Mouse (Mus musculus): ENCODE results near the gene Hebp1. TPM values are rescaled to one million over a fixed set of nuclear protein-coding genes. Genes with fewer than 3 reads are reported as not detected.

Hebp1 gene
- total and polyA plus RNA-seq, 2 experiments from 2014 or later = 10.9 to 35.5 TPM

DNA sequence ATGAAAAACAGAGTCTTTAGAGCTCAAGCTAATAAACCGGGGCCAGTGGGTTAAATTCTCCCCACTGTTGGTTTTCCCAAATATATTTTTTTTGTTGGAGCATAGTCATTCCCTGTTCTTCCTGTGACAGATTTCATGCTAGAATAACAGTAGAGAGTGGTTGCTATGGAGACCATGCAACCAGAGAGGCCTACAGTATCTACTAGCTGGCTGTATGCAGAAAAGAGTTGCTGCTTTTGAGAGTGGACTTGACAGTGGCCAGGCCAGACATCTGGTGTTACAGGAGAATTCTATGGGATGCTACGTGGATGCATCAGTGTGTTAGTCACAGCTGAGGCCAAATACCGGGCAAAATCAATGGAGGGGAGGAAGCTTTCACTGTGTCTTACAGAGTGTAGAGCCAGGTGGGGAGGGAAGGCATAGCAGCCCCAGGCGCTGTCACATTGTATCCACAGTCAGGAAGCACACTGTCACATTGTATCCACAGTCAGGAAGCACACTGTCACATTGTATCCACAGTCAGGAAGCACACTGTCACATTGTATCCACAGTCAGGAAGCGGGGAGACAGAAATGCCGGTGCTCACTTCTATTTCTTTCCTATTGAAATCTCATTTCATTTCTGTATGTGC is 26.1 kb upstream of the Hebp1 start:
- Histone ChIP-seq H3K27me3 (ENCODE audit: control insufficient read depth, insufficient read depth, low read length) (no peaks in the 10 kb centered on the region), H3K36me3 (replicated peaks; ENCODE audit: control insufficient read depth, insufficient read depth, low read length) (peaks cover 11% of the 10 kb centered on the region), H3K4me3 (ENCODE audit: low read depth, low read length) (no peak overlapping the region), H3K27ac (ENCODE audit: low read depth) (0 out of 2 replicates have a peak overlapping the region, but pooled peaks have one; percentile 7), H3K9ac (replicated peaks; ENCODE audit: low read depth, low read length) (no peak overlapping the region), H3K4me1 (ENCODE audit: control insufficient read depth, insufficient read depth) (no peaks in the 10 kb centered on the region), H3K4me2 (ENCODE audit: low read depth, low read length) (no peak overlapping the region), H3K9me3 (replicated peaks; ENCODE audit: control insufficient read depth, low read length) (no peaks in the 10 kb centered on the region)
- ATAC-seq (ENCODE audit: insufficient read depth, low read depth) (peak; percentile 32; the same call in 1 of the 2 replicates), DNase-seq (ENCODE audit: low spot score) (peak; percentile 31)
- WGBS = 59% methylated on average over 6 of the region's 6 CpGs
- TF ChIP-seq CTCF (IDR thresholded peaks at IDR 0.05; ENCODE audit: low read depth) (no peak), EP300 (IDR thresholded peaks at IDR 0.05; ENCODE audit: low read depth) (no peak)

DNA sequence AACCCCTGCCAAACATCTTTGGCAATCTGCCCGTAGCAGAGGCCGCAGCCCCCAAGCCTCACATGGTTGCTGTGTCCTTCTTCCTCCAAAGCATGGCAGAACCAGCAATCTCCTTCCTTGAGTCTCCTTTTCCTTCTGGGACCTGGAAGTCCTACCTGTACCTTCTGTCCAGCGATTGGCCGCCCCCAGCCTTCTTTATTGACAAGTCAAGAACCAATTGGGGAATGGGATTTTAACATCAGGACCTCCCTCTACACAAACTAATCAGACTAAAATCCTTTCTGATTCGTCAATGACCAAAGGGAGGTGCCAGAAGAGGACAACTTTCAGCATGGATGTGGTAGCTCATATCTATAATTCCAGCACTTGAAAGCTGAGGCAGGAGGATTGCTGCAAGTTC is 22.1 kb upstream of the Hebp1 start:
- DNase-seq (ENCODE audit: low spot score) = no peak
- H3K36me3 ChIP-seq (replicated peaks; ENCODE audit: control insufficient read depth, insufficient read depth, low read length) = no peaks in the 10 kb centered on the region
- no peak overlapping the region for H3K4me2 ChIP-seq (ENCODE audit: low read depth, low read length)
- H3K4me1 ChIP-seq (ENCODE audit: control insufficient read depth, insufficient read depth) = no peaks in the 10 kb centered on the region
- ATAC-seq (ENCODE audit: insufficient read depth, low read depth) = no peak
- no peak overlapping the region for H3K27ac ChIP-seq (ENCODE audit: low read depth)
- H3K4me3 ChIP-seq (ENCODE audit: low read depth, low read length) = no peak overlapping the region
- no peak for TF ChIP-seq CTCF (IDR thresholded peaks at IDR 0.05; ENCODE audit: low read depth)
- no peak for TF ChIP-seq EP300 (IDR thresholded peaks at IDR 0.05; ENCODE audit: low read depth)
- H3K9me3 ChIP-seq (replicated peaks; ENCODE audit: control insufficient read depth, low read length) = no peaks in the 10 kb centered on the region
- no peak overlapping the region for H3K9ac ChIP-seq (replicated peaks; ENCODE audit: low read depth, low read length)
- WGBS = 75% methylated on average over 5 of the region's 5 CpGs
- H3K27me3 ChIP-seq (ENCODE audit: control insufficient read depth, insufficient read depth, low read length) = no peaks in the 10 kb centered on the region

DNA sequence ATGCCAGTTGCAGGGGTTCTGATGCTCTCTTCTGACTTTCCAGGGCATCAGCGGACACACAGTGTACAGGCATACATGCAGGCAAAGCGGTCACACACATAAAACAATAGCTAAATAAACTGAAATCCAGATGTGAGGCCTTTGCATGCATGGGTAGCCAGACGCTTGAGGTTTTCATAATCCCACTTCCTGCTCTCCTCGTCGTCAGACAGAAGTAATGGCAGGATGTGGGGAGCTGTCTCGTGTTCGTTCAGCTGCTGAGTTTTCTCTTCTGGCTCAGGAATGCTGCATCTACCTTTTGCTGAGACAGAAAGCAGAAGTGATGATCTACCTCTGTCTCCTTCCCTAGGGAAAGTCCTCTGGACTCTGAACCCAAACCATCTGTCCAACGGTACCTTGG is 20.5 kb upstream of the Hebp1 start:
- Histone ChIP-seq H3K4me3 (ENCODE audit: low read depth, low read length) (no peak overlapping the region), H3K4me1 (ENCODE audit: control insufficient read depth, insufficient read depth) (no peaks in the 10 kb centered on the region), H3K4me2 (ENCODE audit: low read depth, low read length) (no peak overlapping the region), H3K36me3 (replicated peaks; ENCODE audit: control insufficient read depth, insufficient read depth, low read length) (no peaks in the 10 kb centered on the region), H3K9me3 (replicated peaks; ENCODE audit: control insufficient read depth, low read length) (no peaks in the 10 kb centered on the region), H3K9ac (replicated peaks; ENCODE audit: low read depth, low read length) (no peak overlapping the region), H3K27ac (ENCODE audit: low read depth) (no peak overlapping the region), H3K27me3 (ENCODE audit: control insufficient read depth, insufficient read depth, low read length) (no peaks in the 10 kb centered on the region)
- 69% methylated on average over 8 of the region's 8 CpGs for WGBS
- TF ChIP-seq CTCF (IDR thresholded peaks at IDR 0.05; ENCODE audit: low read depth) (no peak), EP300 (IDR thresholded peaks at IDR 0.05; ENCODE audit: low read depth) (no peak)
- DNase-seq (ENCODE audit: low spot score) = no peak
- 0 out of 2 replicates have a peak, but pooled peaks have one; percentile 8 for ATAC-seq (ENCODE audit: insufficient read depth, low read depth)

DNA sequence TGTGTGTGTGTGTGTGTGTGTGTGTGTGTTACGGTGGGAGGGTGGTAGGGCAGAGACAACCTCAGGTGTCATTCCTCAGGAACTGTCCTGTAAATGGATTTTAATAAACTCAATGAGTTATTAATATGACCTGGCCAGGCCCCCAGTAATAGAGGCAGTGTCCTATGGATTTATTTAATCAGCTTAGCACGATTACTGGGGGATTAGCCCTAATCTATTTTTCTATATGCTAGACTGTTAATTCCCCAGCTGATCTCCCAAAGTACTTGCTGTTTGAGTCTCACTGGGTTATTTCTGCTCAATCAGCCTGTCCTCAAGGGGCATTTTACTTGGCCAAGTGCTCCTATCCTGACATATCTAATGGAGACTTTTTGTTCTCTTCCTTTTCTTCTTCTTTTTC is 14.8 kb upstream of the Hebp1 start:
- no peaks in the 10 kb centered on the region for H3K9me3 ChIP-seq (replicated peaks; ENCODE audit: control insufficient read depth, low read length)

DNA sequence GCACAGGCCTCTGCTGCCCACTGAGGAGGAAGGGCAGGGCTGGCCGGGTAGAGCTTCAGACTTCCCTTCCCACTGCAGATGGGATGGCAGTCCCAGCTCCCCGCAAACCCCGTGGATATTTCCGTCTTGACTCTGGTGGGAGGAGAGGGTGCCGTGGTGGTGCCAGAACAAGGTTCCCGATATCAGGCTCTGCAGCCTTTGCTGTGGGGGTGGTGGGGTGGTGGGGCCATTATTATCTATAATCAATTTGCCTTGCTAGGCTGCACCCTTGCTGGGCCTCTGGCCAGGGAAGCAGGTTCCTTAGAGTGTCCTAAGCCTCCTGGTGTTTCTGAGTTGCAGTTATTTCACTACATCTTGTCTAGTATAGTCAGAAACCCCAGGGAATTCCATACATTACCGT is 13.3 kb upstream of the Hebp1 start:
- H3K4me1 ChIP-seq (ENCODE audit: control insufficient read depth, insufficient read depth) = no peaks in the 10 kb centered on the region
- DNase-seq (ENCODE audit: low spot score) (no peak), ATAC-seq (ENCODE audit: insufficient read depth, low read depth) (no peak)
- WGBS = 69% methylated on average over 7 of the region's 7 CpGs
- H3K4me2 ChIP-seq (ENCODE audit: low read depth, low read length) = no peak overlapping the region
- no peak overlapping the region for H3K9ac ChIP-seq (replicated peaks; ENCODE audit: low read depth, low read length)
- H3K27ac ChIP-seq (ENCODE audit: low read depth) = no peak overlapping the region
- H3K4me3 ChIP-seq (ENCODE audit: low read depth, low read length) = no peak overlapping the region
- no peaks in the 10 kb centered on the region for H3K27me3 ChIP-seq (ENCODE audit: control insufficient read depth, insufficient read depth, low read length)
- H3K9me3 ChIP-seq (replicated peaks; ENCODE audit: control insufficient read depth, low read length) = no peaks in the 10 kb centered on the region
- H3K36me3 ChIP-seq (replicated peaks; ENCODE audit: control insufficient read depth, insufficient read depth, low read length) = no peaks in the 10 kb centered on the region
- TF ChIP-seq CTCF (IDR thresholded peaks at IDR 0.05; ENCODE audit: low read depth) = no peak
- TF ChIP-seq EP300 (IDR thresholded peaks at IDR 0.05; ENCODE audit: low read depth) = no peak

More for the DNA sequence above, 14.8 kb upstream of the Hebp1 start:
- Histone ChIP-seq H3K4me3 (ENCODE audit: low read depth, low read length) (no peak overlapping the region), H3K9ac (replicated peaks; ENCODE audit: low read depth, low read length) (no peak overlapping the region), H3K27me3 (ENCODE audit: control insufficient read depth, insufficient read depth, low read length) (no peaks in the 10 kb centered on the region), H3K4me2 (ENCODE audit: low read depth, low read length) (no peak overlapping the region), H3K36me3 (replicated peaks; ENCODE audit: control insufficient read depth, insufficient read depth, low read length) (no peaks in the 10 kb centered on the region), H3K27ac (ENCODE audit: low read depth) (no peak overlapping the region), H3K4me1 (ENCODE audit: control insufficient read depth, insufficient read depth) (no peaks in the 10 kb centered on the region)
- no peak for DNase-seq (ENCODE audit: low spot score)
- 81% methylated on average over 2 of the region's 2 CpGs for WGBS
- ATAC-seq (ENCODE audit: insufficient read depth, low read depth) = no peak
- TF ChIP-seq CTCF (IDR thresholded peaks at IDR 0.05; ENCODE audit: low read depth) (no peak), EP300 (IDR thresholded peaks at IDR 0.05; ENCODE audit: low read depth) (no peak)

DNA sequence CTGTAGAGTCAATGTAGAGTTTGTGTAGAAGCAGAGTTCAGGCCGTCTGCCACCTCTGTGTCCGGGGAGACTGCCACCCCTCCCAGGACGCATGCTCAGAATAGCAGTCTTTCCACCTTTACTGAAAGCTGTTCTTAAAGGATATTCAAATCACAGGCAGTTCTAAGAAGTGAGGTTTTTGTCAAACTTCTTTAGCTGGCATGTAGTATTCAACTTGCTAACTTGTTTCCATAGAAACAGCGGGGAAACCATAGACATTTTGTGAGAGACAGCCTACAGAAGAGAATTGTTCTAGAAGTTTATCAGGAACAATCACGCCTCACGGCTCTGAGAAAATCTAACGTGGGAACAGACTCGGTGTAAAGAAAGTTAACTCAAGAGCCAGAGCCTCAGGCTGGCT is 9.1 kb upstream of the Hebp1 start:
- Histone ChIP-seq H3K27me3 (ENCODE audit: control insufficient read depth, insufficient read depth, low read length) (no peaks in the 10 kb centered on the region), H3K27ac (ENCODE audit: low read depth) (no peak overlapping the region), H3K4me1 (ENCODE audit: control insufficient read depth, insufficient read depth) (no peaks in the 10 kb centered on the region), H3K4me2 (ENCODE audit: low read depth, low read length) (no peak overlapping the region), H3K4me3 (ENCODE audit: low read depth, low read length) (no peak overlapping the region), H3K9me3 (replicated peaks; ENCODE audit: control insufficient read depth, low read length) (no peaks in the 10 kb centered on the region), H3K36me3 (replicated peaks; ENCODE audit: control insufficient read depth, insufficient read depth, low read length) (no peaks in the 10 kb centered on the region), H3K9ac (replicated peaks; ENCODE audit: low read depth, low read length) (no peak overlapping the region)
- 72% methylated on average over 8 of the region's 8 CpGs for WGBS
- DNase-seq (ENCODE audit: low spot score) (no peak), ATAC-seq (ENCODE audit: insufficient read depth, low read depth) (no peak)
- TF ChIP-seq CTCF (IDR thresholded peaks at IDR 0.05; ENCODE audit: low read depth) (no peak), EP300 (IDR thresholded peaks at IDR 0.05; ENCODE audit: low read depth) (no peak)
